Mouse (Mus musculus): ENCODE measurements around the gene Nr3c2.

- TF ChIP-seq CTCF (IDR thresholded peaks at IDR 0.05; ENCODE audit: low read depth, low read length) (no peak), POLR2A (IDR thresholded peaks at IDR 0.05; ENCODE audit: borderline replicate concordance, low read depth, low read length) (no peak)
Observed at GRCm38 (mm10) chr8:77100370-77100769, 201.1 kb downstream of the Nr3c2 start.
